Mouse (Mus musculus) cerebellum, postnatal 4 days (tissue): ENCODE data around the gene Tha1.

Experiments
- DNase-seq, 2 experiments: peaks; one replicate each; pipeline ENCODE4 v3.0.0; 2022; ENCODE audit warnings: low spot score in 2 of 2, mixed read lengths in 1 of 2

The Tha1 gene

DNA sequence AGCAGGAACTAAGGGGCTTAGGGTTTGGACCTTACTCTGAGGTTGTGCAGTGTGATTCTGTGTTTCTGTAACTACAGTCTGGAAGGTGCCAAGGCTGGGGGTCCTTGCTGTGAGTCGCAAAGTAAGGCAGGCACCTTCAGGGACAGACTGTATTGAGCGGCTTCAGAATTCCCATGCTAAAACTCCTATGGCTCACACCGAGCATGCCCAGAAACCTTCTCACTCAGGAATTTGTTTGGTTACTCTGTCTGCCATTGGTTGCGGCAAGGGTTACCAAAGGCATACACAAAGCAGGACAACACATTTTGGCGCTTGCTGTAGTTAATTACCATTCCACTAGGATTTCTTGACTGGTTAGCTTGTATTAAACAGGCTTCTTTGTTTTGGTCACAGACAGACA is 47.1 kb downstream of the Tha1 start:
- DNase-seq, result no peak

- peak in 1 of 2 experiments; percentile 60 for DNase-seq
These were observed 47.8 kb downstream of the Tha1 start, which contains the start of the genes Afmid and Tk1 for GRCm38 (mm10) chr11:117825333-117826101. Gene Afmid, plus strand, starts transcription at chr11:117825924. Gene Tk1, minus strand, starts transcription at chr11:117826092.

- DNase-seq, result peak; percentile 62 to 83
These were observed 49.0 kb downstream of the Tha1 start for GRCm38 (mm10) chr11:117824060-117824969.

DNA sequence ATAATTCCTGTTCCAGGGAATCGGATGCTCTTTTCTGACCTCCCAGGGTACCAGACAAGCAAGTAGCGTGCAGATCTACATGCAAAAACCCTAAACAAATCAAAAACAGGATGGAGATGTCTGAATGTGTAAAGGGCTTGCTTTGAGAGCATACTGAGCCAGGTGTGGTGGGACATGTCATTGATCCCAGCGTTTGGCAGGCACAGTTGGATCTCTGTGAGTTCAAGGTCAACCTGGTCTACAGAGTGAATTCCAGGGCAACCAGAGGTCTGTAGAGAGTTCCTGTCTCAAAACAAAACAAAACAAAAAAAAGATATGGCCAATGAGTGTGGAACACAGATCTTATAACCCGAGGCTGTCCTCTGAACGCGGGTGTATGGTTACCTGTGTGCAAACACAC is 49.9 kb downstream of the Tha1 start:
- DNase-seq, result no peak

GRCm38 (mm10) chr11:117822728-117823241 is 50.5 kb downstream of the Tha1 start:
- no peak for DNase-seq

DNA sequence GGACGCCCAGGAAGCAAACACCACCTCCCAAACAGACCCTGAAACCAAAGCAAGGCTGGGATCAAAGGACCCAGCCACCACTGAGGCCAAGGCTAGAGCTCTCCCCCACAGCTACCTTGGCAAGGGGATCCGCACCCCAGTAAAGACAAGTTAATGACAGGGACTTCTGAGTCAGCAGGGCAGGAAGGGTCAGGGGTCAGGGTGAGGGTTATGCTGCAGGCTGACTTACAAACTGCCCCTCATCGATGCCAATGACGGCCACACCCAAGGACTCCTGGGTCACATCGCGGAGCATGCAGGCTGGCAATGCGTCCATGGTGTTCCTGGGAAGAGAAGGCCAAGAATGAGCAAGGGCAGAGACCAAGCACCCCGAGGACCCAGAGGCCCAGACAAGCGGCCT is 51.4 kb downstream of the Tha1 start:
- no peak for DNase-seq

DNA sequence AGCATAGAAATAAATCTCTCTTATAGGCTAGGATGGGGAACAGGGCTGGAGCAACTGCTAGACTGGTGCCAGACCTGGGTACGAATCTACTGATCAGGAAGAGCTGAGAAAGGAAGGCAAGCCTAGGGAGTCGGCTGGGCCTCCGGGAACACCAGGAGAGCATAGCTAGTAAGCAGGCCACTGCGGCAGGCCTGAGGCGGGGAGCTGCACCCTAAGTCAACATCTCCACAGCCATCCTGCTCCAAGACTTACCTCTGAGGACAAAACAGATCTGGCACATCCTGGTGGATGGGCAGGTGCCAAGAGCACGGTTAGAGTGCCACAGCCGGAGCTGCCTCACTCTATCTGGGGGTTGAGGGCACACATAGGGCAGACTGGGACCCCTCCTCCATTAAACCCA is 53.1 kb downstream of the Tha1 start:
- DNase-seq, result no peak

GRCm38 (mm10) chr11:117819095-117819494 is 54.2 kb downstream of the Tha1 start:
- DNase-seq, result no peak
